Mouse (Mus musculus) induced T-regulatory cell, adult 2 months (primary cell): Measurements from ENCODE around the gene Anpep.

Experiments used
- DNase-seq: peaks from one replicate; pipeline ENCODE4 v3.0.0-alpha.2; 2012; ENCODE audit warnings: low read depth

The Anpep gene

DNA sequence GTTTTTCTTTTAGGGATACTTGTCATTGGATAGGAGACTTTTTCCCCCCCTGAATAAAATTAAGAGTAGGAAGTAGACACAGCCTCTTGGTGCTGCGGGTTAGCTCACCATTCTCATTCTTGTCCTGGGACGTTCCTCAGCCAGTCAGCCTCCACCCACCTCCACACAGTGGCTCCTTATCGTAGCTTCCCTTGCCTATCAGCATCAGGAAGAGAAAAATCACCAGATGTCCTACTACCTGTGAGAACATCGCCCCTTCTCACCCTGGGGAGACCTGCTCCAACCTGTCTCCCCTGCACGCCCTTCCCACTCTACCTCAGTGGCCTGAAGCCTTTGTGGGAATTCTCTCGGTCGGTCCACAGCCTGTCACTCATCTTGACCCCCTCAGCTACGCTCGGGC lies at the start of gene Anpep:
Gene Anpep, minus strand, starts transcription at position 249 of the 400 bp plus-strand sequence.
- no peak for DNase-seq

DNA sequence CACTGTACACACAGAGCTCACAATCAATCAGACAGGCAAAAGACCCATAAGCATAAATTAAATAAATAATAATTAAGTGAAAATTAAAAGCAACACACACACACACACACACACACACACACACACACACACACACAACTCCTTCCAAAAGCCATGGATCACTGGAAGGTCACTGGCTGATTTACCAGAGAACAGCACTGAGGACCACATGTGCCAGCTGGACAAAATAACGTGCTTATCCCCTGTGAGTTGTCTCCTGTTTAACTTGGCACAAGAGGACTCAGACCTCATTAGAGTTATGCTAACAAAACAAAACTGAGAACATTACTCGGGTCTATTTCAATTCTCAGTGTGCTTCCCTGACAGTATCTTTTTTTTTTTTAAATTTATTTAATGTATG lies 46.5 kb upstream of the Anpep start:
- no peak for DNase-seq

DNA sequence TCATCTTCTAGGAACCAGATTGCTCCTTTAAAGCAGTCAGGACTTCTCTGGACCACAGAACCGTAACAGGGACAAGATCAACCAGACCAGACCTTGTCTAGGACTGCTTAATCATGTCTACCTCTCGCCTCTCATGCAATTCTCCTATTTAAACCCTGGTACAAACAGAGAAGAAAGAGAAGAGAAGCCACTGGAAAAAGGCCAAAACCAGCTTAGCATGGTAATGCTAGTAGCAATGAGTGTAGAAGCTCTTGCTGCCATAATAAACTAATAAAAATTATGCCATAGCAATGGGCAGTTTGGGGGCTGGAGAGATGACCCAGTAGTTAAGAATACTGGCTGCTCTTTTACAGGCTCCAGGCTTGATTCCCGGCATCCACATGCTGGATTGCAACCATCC lies 46.1 kb upstream of the Anpep start:
- DNase-seq: no peak

- no peak for DNase-seq
These were observed 44.3 kb upstream of the Anpep start for GRCm38 (mm10) chr7:79905193-79905592.

GRCm38 (mm10) chr7:79903160-79903792 lies 42.4 kb upstream of the Anpep start:
- DNase-seq: no peak

DNA sequence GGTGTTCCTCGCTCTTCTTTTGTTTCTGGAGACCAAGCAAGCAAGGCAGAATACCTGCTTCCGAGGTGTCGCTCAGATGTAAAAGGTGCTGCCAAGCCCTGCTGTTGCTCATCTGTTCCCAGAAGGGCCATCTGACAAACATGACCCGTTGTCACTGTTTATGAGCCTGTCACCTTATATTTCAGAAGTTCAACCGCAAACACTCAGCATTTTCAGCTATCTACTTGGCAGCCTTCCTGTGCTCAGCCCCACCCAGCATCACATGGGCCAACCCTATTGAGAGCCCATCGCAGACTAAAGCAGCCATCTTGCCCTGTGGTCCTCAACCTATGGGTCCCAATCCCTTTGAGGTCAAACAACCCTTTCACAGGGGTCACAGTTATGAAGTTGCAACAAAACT lies 39.9 kb upstream of the Anpep start:
- DNase-seq: no peak

- DNase-seq: no peak
These were observed 34.4 kb upstream of the Anpep start for GRCm38 (mm10) chr7:79895225-79895624.

- DNase-seq: no peak
These were observed 33.9 kb upstream of the Anpep start for GRCm38 (mm10) chr7:79894790-79895189.

DNA sequence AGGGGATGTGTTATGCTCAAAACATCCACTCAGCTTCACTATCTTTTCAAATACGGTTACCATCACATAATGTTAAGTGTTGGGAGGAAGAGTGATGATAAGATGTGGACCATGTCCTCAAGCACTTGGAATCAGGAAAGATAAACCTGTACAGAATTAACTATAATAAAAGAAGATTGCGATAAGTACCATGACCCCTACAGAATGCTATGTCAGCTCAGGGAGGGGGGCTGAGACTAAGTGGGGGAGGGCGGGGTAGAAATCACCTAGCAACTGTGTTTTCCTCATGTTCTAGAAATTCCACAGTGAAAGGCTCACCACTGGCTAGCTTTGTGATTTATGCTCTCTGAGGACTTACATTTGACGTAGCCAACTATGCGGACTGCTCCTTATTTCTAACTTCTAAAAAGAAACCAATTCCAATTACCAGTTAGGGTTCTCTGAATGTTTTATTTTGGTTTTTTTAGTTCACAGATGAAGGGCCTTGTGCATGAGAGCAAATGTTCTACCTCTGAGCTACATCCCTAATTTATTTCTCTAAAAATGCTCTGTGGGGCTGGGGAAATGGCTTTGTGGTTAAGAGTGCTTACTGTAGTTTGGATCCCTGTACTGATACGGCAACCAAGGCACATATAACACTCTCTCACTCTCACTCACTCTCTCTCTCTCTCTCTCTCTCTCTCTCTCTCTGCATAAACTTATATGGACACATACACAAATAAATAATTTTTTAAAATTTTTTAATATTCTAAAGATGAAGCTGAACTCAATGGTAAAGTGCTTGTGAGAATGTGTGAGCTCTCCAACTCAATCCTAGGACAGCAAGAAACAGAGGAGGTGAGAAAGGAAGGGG lies 31.9 kb upstream of the Anpep start:
- DNase-seq: no peak

DNA sequence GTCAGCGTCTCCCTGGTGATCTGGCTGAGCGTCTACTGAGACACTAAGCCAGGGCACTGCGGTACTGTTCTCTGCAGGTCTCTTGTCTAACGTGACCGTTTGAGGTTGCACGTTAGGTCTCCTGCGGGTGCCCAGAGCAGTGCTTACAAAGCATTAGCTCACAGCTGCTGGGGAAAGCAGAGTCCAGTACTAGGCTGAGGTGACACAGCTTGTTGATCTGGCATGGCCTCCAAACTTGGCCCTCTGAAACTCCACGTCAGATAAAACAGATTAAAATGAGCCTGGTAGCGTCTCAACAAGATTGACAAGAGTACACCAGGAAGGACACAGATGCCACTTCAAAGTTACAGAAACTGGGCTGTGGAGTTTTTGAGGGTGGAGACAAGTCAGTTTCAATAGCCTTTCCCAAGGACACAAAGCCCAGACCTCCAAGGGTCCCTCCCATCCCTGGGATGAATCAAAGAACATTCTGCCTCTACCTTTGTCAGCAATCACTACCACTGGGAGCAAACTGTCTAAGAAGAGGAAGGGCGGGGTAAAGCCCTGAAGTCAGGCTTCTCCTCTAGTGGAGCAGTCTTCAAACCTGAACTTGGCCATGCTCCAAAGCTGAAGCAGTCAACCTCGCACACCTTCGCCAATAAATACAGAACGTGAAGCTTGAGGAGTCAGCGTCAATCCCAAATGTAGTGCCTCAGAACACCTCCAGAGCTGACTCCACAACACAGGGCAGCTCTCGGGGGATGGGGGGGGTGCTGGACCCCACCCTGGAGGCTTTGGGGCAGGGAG lies 29.8 kb upstream of the Anpep start:
- DNase-seq: no peak

- no peak for DNase-seq
These were observed 27.7 kb upstream of the Anpep start for GRCm38 (mm10) chr7:79888603-79889002.

DNA sequence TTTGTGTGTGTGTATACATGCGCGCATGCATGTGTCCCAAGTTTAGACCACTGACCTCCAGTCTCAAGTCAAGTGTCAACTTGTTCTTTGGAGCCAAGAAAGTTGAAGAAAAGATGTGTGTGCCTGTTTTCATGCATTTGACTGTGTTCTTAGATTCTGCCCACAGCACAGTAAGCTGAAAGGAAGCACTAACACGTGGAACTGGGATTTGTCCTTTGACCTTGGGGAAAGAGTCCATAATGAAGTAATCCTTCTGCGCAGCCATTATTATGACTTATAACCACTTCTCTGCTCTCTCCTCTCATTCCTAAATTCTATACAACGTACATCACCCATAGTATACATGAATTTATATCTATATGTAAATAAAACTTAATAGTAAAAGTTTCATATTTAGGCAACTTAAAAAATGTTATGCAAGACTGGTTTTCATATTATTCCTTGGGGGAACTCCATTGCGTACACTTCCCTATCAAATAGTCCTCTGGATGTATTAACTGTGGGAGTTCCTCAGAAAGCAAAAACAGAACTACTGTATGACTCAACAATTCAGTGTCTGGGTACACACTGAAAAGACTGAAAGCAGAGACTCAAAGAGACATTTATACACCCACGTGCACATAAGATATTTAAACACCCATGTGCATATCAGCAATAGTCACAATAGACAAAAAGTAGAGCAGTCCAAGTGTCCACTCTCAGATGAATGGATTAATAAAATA lies 22.9 kb upstream of the Anpep start:
- no peak for DNase-seq

DNA sequence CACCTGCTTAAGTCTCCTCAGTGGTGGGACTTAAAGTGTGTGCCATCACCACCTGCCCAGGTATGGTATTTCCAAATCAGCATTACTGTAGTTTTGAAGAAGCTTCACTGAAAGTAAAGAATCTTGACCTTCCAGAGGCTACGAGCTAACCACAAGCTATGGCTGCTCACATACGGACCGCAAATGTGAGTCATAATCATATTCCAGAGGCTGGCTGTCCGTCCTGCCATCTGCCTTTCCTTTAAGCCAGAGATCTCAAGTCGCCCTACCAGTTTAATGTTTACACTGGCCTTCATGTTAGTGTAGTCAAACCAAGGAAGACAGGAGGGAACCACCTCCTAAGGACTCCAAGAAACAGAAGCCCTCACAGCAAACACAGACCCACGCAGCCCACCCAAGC lies 21.0 kb upstream of the Anpep start:
- no peak for DNase-seq

DNA sequence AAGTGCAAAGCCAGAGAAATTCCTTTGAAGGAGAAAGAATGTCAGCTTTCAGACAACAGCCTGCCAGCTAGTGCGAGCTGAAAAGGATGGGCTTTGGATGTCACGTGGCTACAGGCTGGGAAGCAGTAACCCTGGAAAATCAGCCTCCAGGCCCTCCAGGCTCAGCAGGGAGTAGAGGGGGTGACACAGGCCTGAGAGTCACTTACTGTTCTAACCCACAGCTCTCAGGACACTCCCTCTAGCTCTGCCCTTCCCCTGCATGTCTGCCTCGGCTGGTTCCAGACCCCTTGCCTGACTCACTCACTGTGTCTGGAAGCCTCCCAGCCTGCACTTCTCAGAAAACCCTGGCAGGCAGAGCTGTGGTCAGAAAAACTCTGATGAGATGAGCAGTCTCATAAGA lies 20.1 kb upstream of the Anpep start:
- DNase-seq: no peak

DNA sequence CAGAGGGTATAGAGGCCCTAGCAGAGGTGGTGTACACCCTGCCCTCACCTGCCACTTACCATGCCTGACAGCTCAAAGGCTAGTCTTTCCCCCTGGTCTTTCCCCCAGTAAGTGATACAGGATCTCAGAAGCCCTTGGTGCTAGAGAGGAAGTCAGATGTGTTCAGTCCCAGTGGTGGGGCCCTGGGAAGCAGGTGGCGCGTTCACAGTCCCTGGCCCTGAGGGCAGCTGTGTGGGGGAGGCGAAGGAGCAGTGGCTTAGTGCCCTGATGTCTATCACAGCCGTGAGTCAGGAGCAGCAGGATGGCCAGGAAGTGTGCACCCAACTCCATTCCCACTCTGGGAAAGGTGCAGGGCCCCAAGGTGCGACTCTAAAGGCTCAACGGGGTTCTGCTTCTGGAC lies 19.2 kb upstream of the Anpep start:
- no peak for DNase-seq

DNA sequence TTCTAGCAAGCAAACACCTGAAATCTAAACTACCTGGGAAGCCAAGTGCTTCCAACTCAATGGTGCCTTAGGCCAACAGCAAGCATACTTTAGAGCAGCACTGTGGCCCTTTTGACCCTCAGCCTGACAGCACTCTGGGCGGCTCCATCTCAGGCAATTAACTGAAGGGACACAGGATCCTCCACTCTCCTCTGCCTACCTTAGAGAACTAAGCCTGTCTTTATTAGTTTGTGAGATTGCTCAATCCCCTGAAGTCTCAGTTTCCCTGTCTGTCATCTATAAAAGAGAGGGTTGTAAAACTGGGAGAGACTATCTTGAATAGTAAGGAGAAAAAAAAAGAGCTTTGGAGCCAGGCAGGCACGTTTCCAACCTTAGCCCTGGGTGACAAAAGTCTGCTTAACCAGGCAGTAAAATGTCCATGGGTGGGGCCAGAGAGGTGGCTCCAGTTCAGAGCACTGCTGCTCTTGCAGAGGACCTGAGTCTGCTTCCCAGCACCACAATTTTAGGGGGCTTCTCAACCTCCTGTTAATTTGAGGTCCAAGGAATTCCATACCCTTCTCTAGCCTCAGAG lies 17.7 kb upstream of the Anpep start:
- no peak for DNase-seq

DNA sequence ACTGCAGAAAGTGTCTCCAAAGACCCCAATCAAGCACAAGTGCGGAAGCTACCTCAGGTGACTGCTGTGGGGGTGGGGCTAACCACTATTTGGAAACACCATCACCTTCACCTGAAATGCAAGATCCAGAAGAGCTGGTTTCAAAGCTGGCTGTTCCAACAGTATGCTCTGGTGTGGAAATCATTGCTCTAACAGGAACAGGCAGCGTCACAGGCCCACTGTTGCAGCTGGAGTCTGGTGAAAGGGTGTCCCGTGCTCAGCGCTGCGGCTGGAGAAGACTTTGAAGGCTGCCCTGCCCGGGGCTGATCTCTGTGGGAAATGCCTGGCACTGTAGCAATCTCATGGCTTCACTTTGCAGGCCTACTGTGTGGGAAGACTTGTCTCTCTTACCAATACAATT lies 12.5 kb upstream of the Anpep start:
- no peak for DNase-seq

- no peak for DNase-seq
These were observed 11.0 kb upstream of the Anpep start for GRCm38 (mm10) chr7:79871797-79872345.

DNA sequence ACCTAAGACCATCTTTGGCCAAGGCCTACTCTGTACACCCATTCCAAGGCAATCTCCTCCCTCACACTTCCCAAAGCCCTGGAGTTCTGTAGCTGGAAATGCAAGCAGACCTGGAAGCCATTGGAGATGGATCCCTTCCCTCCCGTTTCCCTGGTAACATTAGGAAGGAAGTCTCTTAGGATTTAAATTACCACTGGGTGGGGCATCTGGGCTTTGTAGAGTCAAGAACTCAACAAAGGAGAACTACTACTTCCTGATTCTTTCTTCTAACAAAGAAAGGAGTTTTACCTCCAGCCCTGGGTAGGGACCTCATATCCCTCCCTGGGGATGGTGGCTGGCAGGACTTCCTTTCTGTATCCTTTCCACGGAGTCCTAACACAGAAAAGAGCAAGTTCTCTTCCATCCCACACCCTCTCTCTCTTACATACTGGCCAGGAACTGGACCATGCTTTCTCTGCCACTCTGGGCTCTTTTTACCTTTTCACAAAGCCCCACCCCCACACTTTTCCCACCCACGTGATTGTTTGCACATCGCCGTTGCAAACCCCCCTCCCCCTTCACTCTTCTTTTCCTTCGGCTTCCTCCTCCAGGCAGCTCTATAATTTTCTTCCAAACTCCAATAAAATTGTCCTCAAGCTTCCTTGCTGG lies 8.3 kb upstream of the Anpep start:
- no peak for DNase-seq

DNA sequence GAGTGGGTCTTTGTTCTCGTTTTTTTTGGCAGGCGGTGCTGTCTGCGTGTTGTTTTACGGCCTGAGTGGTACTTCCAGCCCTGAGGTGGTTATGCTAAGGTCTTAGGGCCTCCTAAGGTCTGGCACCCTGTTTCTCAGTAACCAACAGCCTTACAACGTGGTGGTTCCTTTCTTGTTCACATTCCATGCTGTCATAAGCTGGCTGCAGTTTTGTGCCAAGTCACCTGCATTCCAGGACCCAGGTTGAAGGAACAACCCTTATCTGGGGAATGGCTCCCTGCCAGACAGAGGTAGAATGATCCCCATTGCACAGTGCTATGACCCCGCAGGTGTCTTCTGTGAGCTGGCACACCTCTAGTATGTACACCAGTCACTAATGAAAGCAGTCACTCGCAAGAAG lies 7.6 kb upstream of the Anpep start:
- no peak for DNase-seq

GRCm38 (mm10) chr7:79867861-79868260 lies 7.0 kb upstream of the Anpep start:
- DNase-seq: no peak
